Mouse (Mus musculus) right cerebral cortex, postnatal 14 days (tissue): ENCODE results near the gene Tmem270.
"Not testable (repeated sequence)": the region's sequence is repeated elsewhere in the genome, so short reads cannot be mapped to it uniquely, and the experiment has no call there.

Experiments
- DNase-seq: peaks from one replicate; pipeline ENCODE4 v3.0.0; 2022

Tmem270 gene

DNA sequence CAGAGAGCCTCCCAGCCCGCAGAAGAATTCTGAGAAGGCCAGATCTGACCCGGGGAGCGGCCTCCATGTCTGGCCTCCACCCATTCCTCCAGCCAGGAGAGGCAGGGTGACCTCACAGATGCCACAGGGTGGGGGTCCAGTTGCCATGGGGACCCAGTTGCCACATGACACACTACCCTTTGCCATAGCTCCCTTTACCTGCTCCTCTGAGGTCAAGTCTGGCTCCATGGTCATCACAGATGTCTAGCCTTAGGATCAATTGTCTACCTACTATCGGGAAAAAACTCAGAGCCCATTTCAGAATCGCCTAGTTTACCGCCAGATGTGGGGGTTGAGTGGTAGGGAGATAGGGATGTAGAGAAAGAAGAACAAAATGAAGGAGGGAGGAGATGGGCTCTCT, at the start of gene Tmem270:
TSS of gene Tmem270 (minus strand) at position 101 of the 400 bp plus-strand sequence.
- DNase-seq = no peak

DNA sequence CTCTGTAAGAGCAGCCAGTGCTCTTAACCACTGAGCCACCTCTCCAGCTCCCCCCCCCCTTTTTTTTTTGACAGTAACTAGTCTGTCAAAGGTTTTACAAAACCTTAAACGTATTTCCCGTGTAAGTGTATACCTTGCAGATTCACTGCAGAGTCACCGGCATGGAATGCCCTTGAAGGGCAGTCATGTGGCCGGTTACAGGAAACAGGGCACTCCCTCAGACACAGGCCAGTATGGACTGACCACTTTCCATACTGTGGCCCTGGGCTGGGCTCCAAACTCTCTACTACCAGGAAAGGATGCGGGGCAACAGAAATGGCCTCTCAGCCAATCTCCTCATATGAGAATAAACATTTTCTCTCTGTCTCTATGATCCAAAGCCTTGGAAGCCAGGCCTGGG, 49.0 kb upstream of the Tmem270 start:
- no peak for DNase-seq

DNA sequence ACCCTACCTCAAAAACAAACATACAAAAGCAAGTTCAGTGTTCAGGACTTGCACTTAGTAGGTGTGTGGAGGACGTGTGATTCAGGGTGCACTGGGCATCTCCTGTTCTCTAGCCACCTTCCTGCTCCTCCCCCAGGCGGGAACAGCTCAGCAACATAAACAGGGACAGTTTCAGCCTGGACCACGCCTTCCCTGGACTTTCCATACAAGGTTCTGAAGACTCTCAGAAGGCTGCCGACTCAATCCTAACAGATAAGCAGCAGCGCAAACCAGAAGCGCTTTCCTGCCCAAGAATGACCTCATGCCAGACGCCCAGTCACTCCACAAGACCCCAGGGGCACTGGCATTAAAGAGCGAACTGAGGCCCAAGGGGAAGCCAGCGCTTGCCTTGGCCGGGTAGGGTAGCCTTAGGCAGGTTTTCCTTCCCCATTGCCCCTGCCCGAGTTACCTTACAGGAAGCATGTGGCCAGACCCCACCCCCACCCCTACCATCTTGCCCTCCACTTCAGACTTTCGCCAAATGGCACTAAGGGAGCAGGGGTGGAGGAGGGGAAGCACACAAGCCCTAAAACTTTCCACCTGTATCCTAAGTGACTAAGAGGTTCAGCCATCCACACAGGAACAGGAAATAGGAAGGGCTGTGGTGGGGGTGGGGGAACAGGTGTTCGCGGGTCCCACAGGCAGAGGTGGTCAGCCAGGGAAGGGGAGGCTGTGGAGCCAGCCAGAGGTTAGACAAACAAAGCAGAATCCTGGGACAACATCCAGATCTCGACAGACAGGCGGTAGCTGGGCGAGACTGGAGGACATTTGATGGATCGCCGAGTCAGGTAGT, 44.7 kb upstream of the Tmem270 start:
- DNase-seq = no peak

DNA sequence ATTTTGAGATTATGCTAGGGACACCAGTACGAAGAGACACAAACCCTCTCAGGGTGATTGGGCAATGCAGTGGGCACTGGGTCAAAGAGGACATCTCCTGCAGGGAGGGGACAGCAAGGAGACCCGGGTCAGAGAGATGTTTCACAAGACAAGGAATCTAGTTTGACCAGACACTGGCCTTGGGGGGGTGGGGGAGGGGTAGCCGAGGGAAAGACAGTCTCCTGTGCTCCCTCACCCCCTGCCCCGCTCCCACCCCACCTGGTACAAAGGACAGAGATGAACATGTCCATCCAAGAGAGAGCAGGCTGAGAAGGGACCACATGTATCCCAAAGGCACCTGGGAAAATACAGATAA, 41.5 kb upstream of the Tmem270 start:
- no peak for DNase-seq

DNA sequence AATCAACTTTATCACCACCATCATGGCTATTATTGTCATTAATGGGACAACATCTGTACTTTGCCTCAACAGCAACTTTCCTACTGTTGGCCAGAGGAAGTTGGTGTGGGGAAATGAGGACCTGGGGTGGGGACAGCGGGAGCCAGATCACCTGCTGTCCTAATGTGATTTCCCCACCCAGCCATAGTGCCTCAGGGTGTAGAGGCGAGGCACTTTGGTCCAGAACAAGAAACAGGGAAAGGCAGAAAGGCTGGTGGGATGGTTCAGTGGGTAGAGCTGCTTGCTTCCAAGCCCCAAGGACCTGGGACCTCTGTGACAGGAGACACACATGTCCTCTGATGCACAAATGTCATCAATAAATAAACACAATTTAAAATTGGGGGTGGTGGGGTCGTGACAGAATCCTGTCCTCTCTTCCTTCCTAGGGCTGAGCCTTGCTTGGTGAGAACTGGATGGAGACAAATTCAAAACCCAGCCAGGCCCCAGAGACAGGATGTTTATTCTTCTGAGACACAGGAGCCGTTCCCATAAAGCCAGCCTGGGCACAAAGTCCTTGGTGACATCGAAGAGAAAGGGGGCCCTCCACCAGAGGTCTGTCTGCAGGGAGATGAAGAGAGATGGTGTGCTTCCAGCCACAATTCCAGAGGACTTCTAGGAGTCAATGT, 41.0 kb upstream of the Tmem270 start:
- DNase-seq = no peak

DNA sequence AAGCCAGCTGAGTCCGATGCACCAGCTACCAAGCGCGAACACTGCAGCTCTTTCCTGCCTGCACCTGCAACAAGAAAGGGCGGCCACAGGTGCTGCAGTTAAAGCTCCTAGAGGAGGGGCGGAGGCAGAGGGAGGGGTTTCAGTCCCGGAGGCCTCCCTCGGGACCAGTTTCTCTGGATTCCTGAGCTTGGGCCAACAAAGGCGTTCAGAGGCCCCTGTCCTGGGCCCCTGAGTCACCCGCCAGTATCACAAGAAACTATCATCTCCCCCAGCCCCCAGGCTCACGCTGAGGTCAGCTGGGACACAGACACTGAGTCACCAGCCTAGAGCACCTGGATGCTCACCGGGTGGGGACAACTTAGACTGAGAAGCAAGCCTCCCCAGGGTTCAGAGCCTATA, 40.3 kb upstream of the Tmem270 start, which contains the start of gene Cldn4:
TSS of gene Cldn4 (minus strand) at position 78 of the 399 bp plus-strand sequence.
- DNase-seq = no peak

DNA sequence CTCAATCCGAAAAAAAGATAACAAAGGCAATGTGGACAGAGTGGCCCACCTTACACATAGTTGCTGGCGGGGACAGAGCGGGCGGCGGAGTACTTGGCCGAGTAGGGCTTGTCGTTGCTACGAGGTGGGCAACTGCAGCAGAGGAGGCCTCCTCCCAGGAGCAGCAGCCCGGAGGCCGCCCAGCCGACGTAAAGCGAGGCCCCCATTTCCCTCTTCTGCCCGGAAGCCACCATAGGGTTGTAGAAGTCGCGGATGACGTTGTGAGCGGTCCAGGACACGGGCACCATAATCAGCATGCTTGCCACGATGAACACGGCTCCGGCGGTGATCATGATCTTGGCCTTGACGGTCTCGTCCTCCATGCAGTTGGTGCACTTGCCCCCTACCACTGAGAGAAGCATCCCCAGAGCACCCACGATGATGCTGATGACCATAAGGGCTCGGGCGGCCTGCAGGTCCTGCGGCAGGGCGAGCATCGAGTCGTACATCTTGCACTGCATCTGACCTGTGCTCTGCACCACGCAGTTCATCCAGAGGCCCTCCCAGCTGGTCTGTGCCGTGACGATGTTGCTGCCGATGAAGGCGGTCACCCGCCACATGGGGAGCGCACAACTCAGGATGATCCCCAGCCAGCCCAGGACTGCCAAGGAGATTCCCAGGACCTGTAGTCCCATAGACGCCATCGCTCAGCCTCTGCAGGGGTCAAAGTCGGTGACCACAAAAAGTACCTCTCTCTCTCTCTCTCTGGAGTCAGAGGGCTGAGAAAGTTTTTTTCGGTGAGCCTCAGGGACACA, 39.7 kb upstream of the Tmem270 start:
- DNase-seq = no peak

DNA sequence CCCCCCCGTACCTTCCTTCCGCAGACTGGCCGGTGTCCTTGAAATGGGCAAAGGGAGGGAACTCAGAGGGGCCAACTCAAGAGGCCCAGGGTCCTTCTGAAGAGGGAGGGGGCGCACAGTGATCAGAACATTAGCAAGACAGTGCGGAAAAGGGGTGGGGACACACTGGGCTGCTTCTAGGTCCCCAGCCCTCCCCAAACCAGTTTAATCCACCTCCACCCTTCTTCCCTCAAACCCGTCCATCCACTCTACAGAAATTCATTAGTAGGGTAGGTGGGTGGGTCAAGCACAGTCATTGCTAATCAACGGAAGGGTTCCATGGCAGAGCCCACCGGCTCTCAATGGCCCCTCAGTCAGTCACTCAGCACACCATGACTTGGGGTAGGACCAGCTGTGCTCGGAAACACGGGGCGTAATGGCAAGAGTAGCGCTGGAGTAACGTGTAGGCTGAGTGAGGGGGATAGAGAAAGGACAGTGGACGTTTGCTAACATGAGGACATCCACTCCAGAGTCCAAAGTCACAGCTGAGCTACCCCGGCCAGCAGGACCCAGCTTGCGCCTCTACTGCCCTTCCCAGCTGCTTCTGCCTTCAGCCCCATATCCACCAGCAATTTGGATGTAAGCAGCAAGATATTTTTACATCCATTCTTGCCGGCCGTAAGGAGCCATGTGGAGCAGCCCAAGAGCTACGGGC, 38.9 kb upstream of the Tmem270 start:
- no peak for DNase-seq

DNA sequence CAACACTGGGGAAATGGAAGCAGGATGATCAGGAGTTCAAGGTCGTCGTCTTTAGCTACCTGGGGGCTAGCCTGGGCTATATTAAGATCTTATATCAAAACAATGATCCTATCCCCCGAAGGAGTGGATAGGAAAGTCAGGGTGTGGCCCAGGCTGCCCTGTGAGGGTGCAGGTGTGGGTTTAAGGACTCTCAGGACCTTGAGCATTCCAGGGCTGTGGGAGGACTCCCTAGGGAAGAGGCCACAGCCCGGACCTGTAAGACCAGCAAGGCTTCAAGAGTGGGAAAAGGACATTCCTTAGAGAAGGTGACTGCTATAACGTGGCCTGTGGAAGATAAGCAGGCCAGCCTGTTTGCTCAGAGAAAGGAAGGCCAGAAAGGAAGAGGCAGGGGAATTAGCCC, 37.6 kb upstream of the Tmem270 start:
- DNase-seq = no peak

DNA sequence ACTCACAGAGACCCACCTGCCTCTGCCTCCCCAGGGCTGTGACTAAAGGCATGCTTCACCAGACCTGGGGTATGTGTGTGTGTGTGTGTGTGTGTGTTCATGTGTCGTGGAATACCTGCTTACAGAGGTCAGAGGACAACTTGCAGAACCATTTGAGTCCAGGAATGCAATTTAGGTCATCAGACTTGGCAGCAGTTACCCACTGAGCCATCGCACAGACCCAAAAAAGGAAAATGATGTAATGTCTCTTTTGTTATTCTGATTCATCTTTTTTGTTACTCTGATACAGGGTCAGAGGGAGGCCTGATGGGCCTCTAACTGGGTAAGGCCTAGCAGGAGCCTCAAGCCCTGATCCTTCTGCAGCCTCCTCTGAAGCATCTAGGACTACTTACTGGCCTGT, 36.2 kb upstream of the Tmem270 start:
- no peak for DNase-seq

DNA sequence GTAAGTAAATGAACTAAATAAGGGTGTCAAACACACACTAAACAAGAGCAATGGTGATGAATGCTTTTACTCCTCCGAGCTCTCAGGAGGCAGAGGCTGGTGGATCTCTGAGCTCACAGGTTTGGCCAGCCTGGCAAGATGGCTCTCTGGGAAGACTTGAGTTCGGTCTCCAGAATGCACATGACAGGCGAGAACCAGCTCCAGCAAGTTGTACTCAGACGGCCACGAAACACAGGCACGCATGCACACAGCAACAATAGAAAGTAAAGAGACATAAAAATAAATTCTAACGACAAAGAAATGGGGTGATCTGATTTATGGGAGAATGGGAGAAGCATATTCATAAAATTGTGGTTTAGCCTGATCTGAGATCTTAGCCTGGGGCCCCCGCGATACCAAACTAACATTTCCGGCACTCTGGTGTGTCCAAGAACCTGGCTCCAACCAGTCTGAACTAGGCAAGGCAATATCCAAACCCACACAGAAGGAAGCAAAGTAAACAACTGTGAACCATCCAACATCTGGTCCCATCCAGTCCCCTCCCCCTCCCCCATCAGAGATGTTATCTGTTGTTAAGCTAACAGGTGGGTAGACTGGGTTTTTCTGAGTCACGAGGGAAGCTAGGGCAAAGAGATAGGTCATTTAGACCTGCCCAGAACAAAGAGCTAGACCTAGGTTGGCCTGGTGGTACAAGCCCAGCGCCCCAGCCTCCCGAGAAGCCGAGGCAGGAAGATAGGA, 35.1 kb upstream of the Tmem270 start:
- DNase-seq = no peak

DNA sequence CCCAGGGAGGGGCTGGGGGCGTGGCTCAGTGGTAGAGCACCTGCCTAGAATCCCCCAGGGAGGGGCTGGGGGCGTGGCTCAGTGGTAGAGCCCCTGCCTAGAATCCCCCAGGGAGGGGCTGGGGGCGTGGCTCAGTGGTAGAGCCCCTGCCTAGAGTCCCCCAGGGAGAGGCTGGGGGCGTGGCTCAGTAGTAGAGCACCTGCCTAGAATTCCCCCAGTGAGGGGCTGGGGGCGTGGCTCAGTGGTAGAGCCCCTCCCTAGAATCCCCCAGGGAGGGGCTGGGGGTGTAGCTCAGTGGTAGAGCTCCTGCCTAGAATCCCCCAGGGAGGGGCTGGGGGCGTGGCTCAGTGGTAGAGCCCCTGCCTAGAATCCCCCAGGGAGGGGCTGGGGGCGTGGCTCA, 33.0 kb upstream of the Tmem270 start:
- DNase-seq = not testable (repeated sequence)

DNA sequence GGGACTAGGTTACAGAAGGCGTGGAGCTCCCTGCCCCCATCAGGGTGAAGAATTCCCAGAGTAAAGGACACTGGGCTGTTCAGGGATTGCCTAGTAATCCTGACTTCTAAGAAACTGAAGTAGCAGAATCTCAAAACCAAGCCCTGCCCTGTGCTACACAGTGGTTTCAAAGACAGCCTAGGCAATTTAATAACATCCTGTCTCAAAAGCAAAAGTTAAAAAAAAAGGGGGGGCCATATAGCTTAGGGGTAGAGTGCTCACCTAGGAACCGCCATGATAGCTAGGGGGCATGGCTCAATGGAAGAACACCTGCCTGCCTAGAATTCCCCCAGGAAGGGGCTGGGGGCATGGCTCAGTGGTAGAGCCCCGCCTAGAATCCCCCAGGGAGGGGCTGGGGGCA, 32.5 kb upstream of the Tmem270 start:
- DNase-seq = no peak

DNA sequence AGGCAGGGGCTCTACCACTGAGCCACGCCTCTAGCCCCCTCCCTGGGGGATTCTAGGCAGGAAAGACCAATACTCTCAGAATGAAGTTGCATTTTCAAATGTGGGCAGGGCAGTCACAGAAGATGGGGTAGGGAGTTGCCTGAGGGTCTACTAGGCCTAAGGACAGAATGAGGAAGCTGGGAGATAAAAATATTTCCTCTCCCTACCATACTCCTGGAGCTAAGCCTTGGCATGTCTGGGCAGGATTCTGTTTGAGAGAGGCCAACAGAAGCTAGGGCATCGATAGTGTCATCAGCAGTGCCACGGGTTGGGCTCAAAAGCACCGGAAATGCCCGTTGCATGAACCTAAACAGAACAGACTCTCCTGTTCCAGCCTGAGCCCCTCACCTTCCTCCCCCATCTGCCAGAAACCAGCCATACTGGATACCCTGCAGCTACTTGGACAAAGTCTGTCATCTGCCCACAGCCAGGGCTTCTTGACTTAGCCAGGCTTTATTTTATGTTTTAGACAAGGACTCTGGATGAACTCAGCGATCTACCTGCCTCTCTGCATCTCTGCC, 30.2 kb upstream of the Tmem270 start:
- no peak for DNase-seq

DNA sequence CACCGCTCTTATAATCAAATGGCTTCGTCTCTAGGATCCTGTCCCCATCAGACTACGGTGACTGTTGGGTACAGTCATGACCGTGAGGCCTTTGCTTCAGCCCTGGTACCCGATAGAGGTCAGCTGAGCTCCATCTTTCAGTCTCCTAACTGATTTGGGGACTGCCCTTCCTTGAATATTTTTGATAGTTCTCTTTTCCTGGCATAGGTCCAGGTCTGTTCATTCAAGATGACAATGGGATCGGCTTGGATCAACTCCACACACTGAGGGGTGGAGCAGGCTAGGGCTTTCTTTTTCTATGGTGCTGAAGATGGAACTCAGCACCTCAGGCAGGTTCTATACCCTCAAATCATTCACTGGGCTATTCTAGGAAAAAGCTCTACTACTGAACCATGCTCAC, 29.5 kb upstream of the Tmem270 start:
- DNase-seq = no peak

DNA sequence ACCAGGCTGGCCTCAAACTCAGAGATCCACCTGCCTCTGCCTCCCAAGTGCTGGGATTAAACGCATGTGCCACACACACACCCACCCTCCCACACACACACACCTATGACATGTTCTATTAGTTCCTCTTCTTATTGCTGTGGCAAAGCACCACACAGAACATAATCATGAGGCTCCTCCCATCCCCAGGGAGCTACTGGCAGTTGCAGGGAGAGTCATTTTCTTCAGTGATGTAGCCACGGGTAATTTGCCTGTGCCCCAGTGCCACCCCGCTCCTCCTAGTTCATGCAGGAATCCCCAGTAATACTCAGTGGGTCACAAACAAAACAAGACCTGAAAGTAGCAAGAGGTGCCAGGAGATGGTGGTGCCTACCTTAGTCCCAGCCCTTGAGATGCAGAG, 28.1 kb upstream of the Tmem270 start:
- no peak for DNase-seq

DNA sequence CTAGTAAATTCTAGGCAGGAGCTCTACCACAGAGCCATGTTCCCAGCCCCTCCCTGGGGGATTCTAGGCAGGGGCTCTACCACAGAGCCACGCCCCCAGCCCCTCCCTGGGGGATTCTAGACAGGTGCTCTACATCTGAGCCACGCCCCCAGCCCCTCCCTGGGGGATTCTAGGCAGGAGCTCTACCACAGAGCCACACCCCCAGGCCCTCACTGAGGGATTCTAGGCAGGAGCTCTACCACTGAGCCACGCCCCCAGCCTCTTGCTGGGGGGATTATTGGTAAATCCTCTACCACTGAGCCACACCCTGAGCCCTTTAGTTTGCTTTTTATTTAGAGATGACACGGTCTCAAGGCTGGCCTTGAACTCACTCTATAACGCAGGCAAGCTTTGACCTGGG, 27.2 kb upstream of the Tmem270 start:
- DNase-seq = not testable (repeated sequence)

DNA sequence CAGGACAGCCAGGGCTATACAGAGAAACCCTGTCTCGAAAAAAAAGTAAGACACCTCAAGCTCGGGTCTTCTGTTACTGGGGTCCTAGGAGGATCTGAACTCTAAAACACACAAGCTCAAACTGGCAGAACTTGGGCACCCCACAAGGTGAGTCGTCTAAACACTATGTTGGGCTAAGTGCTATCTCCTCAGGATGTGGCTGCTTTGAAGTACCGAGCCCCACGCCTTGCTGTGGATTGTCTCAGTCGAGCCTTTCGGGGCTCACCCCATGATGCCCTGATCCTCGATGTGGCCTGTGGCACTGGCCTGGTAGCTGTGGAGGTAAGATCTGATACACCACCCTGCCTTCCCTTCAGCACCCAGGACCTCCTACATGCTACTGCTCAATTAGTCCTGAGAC, 26.7 kb upstream of the Tmem270 start:
- DNase-seq = no peak

DNA sequence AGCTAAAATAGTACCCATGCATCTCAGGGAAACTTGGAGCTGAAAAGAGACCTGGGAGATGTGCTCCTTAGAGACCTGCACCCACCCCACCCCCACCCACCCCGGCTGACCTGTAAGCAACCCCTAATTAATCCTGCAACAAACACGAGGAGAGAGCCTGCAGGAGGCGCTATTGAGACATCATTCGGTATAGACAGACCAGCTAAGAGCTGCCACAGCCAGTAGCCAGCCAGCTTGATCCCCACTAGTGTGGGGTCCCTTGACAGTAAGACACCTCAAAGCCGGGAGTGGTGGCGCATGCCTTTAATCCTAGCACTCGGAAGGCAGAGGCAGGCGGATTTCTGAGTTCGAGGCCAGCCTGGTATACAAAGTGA, 26.4 kb upstream of the Tmem270 start:
- peak; percentile 40 for DNase-seq

DNA sequence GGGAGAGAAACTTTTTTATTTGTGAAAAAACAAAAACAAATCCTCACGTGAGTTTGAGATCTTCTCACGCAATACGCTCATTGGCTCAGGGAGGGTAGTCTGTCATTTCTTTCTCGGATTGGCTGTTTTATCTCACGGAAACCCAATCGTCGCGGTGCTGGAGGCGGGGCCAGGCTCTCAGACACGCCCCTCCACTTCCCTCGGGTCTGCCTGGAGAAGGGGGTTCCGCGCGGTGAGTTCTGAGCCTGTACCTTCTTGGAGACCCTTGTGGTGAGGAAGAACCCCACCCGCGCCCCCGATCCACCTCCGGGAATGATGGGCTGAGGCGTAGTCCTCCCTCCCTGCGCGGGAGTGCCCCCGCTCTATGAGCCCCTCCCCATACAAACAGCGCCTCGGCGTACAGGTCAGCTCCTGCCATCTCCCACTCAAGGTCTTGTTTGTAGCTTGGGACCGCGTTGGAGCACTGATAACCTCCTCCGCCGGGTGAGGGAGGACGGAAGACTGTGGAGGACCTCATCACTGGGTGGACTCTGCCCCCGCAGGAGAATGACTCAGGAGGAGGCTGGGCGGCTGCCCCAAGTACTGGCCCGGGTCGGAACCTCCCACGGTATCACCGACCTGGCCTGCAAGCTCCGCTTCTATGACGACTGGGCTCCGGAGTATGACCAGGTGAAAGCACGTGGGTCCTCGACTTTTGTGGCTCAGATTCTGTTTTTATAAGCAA, 25.8 kb upstream of the Tmem270 start, which contains the start of gene Mettl27:
TSS of gene Mettl27 (plus strand) at position 190 of the 724 bp plus-strand sequence.
- peak; percentile 76 for DNase-seq

DNA sequence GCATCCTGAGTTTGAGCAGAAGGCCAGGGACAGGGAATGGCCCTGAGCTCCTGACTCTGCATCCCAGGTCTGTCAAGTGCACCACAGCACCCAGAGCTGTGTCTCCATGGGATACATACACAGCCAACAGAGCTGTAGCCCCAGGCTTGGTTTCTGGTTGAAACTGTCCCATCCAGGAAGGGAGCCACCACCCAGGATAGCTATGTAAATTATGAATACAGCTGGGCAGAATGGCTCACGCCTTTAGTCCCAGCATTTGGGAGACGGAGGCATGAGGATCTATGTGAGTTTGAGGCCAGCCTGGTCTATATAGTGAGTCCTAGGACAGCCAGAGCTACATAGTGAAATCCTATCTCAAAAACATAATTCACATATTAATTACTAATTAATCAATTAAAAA, 23.5 kb upstream of the Tmem270 start:
- no peak for DNase-seq
